8 mouse cellular contexts compared by ENCODE assay signal in the genomic region with DNA sequence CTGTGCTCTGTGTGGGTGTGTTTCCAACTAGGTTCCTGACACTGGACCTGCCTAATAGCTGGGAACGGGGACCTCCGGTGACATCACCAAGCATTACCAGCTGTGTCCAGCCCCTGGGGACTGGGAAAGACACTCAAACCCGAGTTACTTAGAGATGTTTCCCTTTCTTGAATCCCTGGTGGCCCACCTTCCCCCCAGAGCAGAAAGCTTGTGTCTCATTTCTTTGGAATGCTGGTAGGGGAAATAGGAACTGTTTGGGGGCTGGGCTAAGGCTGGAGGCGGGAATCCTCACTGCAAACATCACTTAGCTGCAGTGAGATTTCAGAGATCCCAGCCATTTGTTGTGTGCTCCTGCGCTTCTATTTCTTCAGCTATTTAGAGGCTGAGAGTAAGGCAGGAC. TPM values are rescaled to one million over a fixed set of nuclear protein-coding genes. Genes with fewer than 3 reads are reported as not detected.
A peak's percentile ranks its signal among the peaks of the same experiment; 100 is the strongest.
DNase-seq lines count a peak whose midpoint lies in the region; ATAC-seq and TF ChIP-seq lines count a peak whose summit lies in the region.

No protein-coding gene starts in this region.

- 4% methylated on average over 5 of the region's 5 CpGs for WGBS in heart, adult 2 months
- WGBS in hindbrain, embryonic 12.5 days, result 15% methylated on average over 5 of the region's 5 CpGs
- whole genome bisulfite sequencing in midbrain, embryonic 13.5 days, result 22% methylated on average over 5 of the region's 5 CpGs

- peaks cover 2% of the 10 kb centered on the region; the same call in 1 of the 2 replicates for H3K79me2 ChIP-seq in heart, adult 2 months (replicated peaks; ENCODE audit: control insufficient read depth, insufficient read depth, low read length)

- H3K4me3 ChIP-seq in heart, adult 2 months, result peak overlapping the region; percentile 35
- H3K4me3 ChIP-seq in hindbrain, embryonic 12.5 days, result peak overlapping the region; percentile 20
- peak overlapping the region; percentile 14; the same call in 1 of the 2 replicates for H3K4me3 ChIP-seq in midbrain, embryonic 13.5 days (replicated peaks)

- no peak for ATAC-seq in hindbrain, embryonic 12.5 days (ENCODE audit: low FRiP score)
- no peak for ATAC-seq in midbrain, embryonic 13.5 days
- no peak for ATAC-seq in activated CD4-positive, CD25-positive, alpha-beta regulatory T cell, adult 4 months

- H3K36me3 ChIP-seq in heart, adult 2 months (ENCODE audit: control insufficient read depth, insufficient read depth, low read length), result no peaks in the 10 kb centered on the region; the same call in 1 of the 2 replicates
- no peaks in the 10 kb centered on the region for H3K36me3 ChIP-seq in hindbrain, embryonic 12.5 days
- no peaks in the 10 kb centered on the region for H3K36me3 ChIP-seq in midbrain, embryonic 13.5 days

- TF ChIP-seq POLR2A in heart, adult 2 months (IDR thresholded peaks at IDR 0.05; ENCODE audit: insufficient read depth, low read depth, low read length), result no peak

- peak overlapping the region; percentile 44; the same call in 1 of the 2 replicates for H3K27ac ChIP-seq in heart, adult 2 months
- H3K27ac ChIP-seq in hindbrain, embryonic 12.5 days, result no peak overlapping the region
- H3K27ac ChIP-seq in midbrain, embryonic 13.5 days, result no peak overlapping the region

- H3K4me1 ChIP-seq in heart, adult 2 months (ENCODE audit: control insufficient read depth, insufficient read depth, low read length), result peaks cover 5% of the 10 kb centered on the region
- H3K4me1 ChIP-seq in hindbrain, embryonic 12.5 days, result peaks cover 19% of the 10 kb centered on the region
- peaks cover 22% of the 10 kb centered on the region for H3K4me1 ChIP-seq in midbrain, embryonic 13.5 days (replicated peaks)

- no peak for TF ChIP-seq CTCF in heart, adult 2 months (IDR thresholded peaks at IDR 0.05)

- DNase-seq in heart, adult 2 months, result peak in 1 of 2 experiments; percentile 21
- DNase-seq in heart, postnatal 36 days, result no peak
- peak; percentile 66 for DNase-seq in embryo, embryonic 10.5 days (ENCODE audit: low spot score)
- no peak for DNase-seq in left cerebral cortex, postnatal 4 days
- DNase-seq in thymus, adult 18-20 months, result no peak

- peak overlapping the region; percentile 46 for H3K4me2 ChIP-seq in hindbrain, embryonic 12.5 days (replicated peaks)
- H3K4me2 ChIP-seq in midbrain, embryonic 13.5 days (replicated peaks), result peak overlapping the region; percentile 42

- no peak overlapping the region for H3K9ac ChIP-seq in heart, adult 2 months (ENCODE audit: low read depth, low read length)
- H3K9ac ChIP-seq in hindbrain, embryonic 12.5 days, result no peak overlapping the region
- H3K9ac ChIP-seq in midbrain, embryonic 13.5 days (replicated peaks), result 0 out of 2 replicates have a peak overlapping the region, but pooled peaks have one; percentile 28

- H3K27me3 ChIP-seq in heart, adult 2 months (ENCODE audit: control insufficient read depth, insufficient read depth, low read length), result no peaks in the 10 kb centered on the region
- H3K27me3 ChIP-seq in hindbrain, embryonic 12.5 days, result peaks cover 9% of the 10 kb centered on the region; the same call in 1 of the 2 replicates
- H3K27me3 ChIP-seq in midbrain, embryonic 13.5 days, result peaks cover 15% of the 10 kb centered on the region

- 0 out of 2 replicates have a peak, but pooled peaks cover 2% of the 10 kb centered on the region for H3K9me3 ChIP-seq in hindbrain, embryonic 12.5 days (replicated peaks)
- no peaks in the 10 kb centered on the region for H3K9me3 ChIP-seq in midbrain, embryonic 13.5 days

- no peak for TF ChIP-seq EP300 in heart, adult 2 months (IDR thresholded peaks at IDR 0.05; ENCODE audit: insufficient read depth, low read depth, low read length)

- intact Hi-C loops in heart, adult 2 months (cut with DNase I), result loop anchor here (1.0 to 5.0 kb wide), 2 partner anchors 14 to 68 kb away; no protein-coding TSS in a partner anchor
- intact Hi-C loops in heart, postnatal 36 days (cut with DNase I), result loop anchor here (2.0 to 5.0 kb wide), 3 partner anchors 15 to 258 kb away; a partner anchor contains a TSS
- intact Hi-C loops in left cerebral cortex, postnatal 4 days (cut with DNase I), result no loop called here

RNA-seq across cellular contexts. Expression of a gene that starts 4.1 kb away (rescaled TPM):
- total RNA-seq in heart, adult 2 months (2021), result 100 to 1,000 TPM; 150 to 162 TPM
- polyA plus RNA-seq in heart, adult 2 months (2012; rRNA removed), result 62.3 and 96.1 TPM in 2 replicates
- 100 to 1,000 TPM; 157 to 165 TPM for total RNA-seq in heart, postnatal 36 days (2021)
- polyA plus RNA-seq in hindbrain, embryonic 12.5 days (2016; fragmentation: Nextera tagmentation; extraction: Ambion mirVana), result 271 and 274 TPM in 2 replicates
- polyA plus RNA-seq in midbrain, embryonic 13.5 days (2015; fragmentation: Nextera tagmentation; extraction: Ambion mirVana), result 233 TPM in 2 replicates
- 100 to 1,000 TPM; 125 TPM for total RNA-seq in left cerebral cortex, postnatal 4 days (2021)
- polyA plus RNA-seq in activated CD4-positive, CD25-positive, alpha-beta regulatory T cell, adult 4 months (2017; shearing (Covaris generic)), result 100 to 1,000 TPM; 102 to 129 TPM

RNA-seq across cellular contexts. Expression of a gene that starts 11.7 kb away (rescaled TPM):
- 10 to 100 TPM; 58.9 to 60.0 TPM for total RNA-seq in heart, adult 2 months (2021)
- 57.2 and 68.9 TPM in 2 replicates for polyA plus RNA-seq in heart, adult 2 months (2012; rRNA removed)
- total RNA-seq in heart, postnatal 36 days (2021), result 10 to 100 TPM; 45.9 to 52.0 TPM
- polyA plus RNA-seq in hindbrain, embryonic 12.5 days (2016; fragmentation: Nextera tagmentation; extraction: Ambion mirVana), result 11.4 and 11.7 TPM in 2 replicates
- polyA plus RNA-seq in midbrain, embryonic 13.5 days (2015; fragmentation: Nextera tagmentation; extraction: Ambion mirVana), result 20.1 and 20.2 TPM in 2 replicates
- total RNA-seq in left cerebral cortex, postnatal 4 days (2021), result 10 to 100 TPM; 44.4 to 47.3 TPM
- 1 to 10 TPM in 1 of 2 experiments, under 1 TPM in 1; 0.44 to 1.1 TPM for polyA plus RNA-seq in activated CD4-positive, CD25-positive, alpha-beta regulatory T cell, adult 4 months (2017; shearing (Covaris generic))

RNA-seq across cellular contexts. Expression of a gene that starts 22.8 kb away (rescaled TPM):
- 1 to 10 TPM; 7.3 to 8.1 TPM for total RNA-seq in heart, adult 2 months (2021)
- polyA plus RNA-seq in heart, adult 2 months (2012; rRNA removed), result 13.5 and 13.7 TPM in 2 replicates
- 1 to 10 TPM; 8.2 to 9.6 TPM for total RNA-seq in heart, postnatal 36 days (2021)
- 16.3 and 18.1 TPM in 2 replicates for polyA plus RNA-seq in hindbrain, embryonic 12.5 days (2016; fragmentation: Nextera tagmentation; extraction: Ambion mirVana)
- 11.5 and 12.2 TPM in 2 replicates for polyA plus RNA-seq in midbrain, embryonic 13.5 days (2015; fragmentation: Nextera tagmentation; extraction: Ambion mirVana)
- 10 to 100 TPM; 16.1 to 16.7 TPM for total RNA-seq in left cerebral cortex, postnatal 4 days (2021)
- 10 to 100 TPM; 30.0 to 60.9 TPM for polyA plus RNA-seq in activated CD4-positive, CD25-positive, alpha-beta regulatory T cell, adult 4 months (2017; shearing (Covaris generic))
